8 mouse cellular contexts compared by ENCODE assay signal in the genomic region with DNA sequence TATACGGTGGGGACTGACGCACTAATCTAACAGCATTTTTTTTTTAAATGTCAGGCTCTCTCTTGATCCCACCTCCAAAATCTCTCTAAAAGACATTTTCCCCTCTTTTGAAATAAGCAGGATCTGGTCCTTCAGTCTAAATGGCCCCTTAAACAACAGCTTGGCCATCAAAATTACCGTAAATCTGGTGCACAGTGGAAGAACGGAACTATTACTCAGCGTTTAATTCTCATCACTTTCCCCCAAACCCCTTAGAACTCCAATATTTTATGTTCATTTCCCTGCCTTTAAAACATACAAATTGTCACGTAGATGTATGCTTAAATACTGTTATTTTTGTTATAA. TPM values are rescaled to one million over a fixed set of nuclear protein-coding genes. Genes with fewer than 3 reads are reported as not detected.
A peak's percentile ranks its signal among the peaks of the same experiment; 100 is the strongest.
DNase-seq lines count a peak whose midpoint lies in the region; ATAC-seq and TF ChIP-seq lines count a peak whose summit lies in the region.

No protein-coding gene starts in this region.

- DNase-seq in heart, postnatal 25 days (ENCODE audit: low spot score), result no peak
- no peak for DNase-seq in forebrain, embryonic 14.5 days (ENCODE audit: low spot score)
- DNase-seq in cerebellum, adult 8-10 months, result no peak
- no peak for DNase-seq in Muller cell, postnatal 12 days (ENCODE audit: inconsistent ontology term)
- DNase-seq in spleen, postnatal 4 days (ENCODE audit: low spot score in 2 of 2), result no peak

- intact Hi-C loops in heart, postnatal 25 days (cut with DNase I), result no loop called here

- 30% methylated on average over 6 of the region's 6 CpGs for WGBS in heart, embryonic 11.5 days (ENCODE audit: insufficient replicate concordance)
- WGBS in forebrain, embryonic 14.5 days, result 38% methylated on average over 6 of the region's 6 CpGs
- WGBS in liver, embryonic 15.5 days (ENCODE audit: insufficient replicate concordance), result 26% methylated on average over 6 of the region's 6 CpGs

- peak overlapping the region; percentile 59 for H3K4me3 ChIP-seq in heart, embryonic 11.5 days (ENCODE audit: low read depth, low read length)
- peak overlapping the region; percentile 81 for H3K4me3 ChIP-seq in E14TG2a.4 (replicated peaks; ENCODE audit: low read length)
- H3K4me3 ChIP-seq in forebrain, embryonic 14.5 days (ENCODE audit: low read depth, low read length), result peak overlapping the region; percentile 51
- peak overlapping the region; percentile 72 for H3K4me3 ChIP-seq in liver, embryonic 15.5 days (replicated peaks)

- no peaks in the 10 kb centered on the region for H3K4me1 ChIP-seq in heart, embryonic 11.5 days (ENCODE audit: control insufficient read depth, insufficient read depth, low read length)
- H3K4me1 ChIP-seq in E14TG2a.4 (replicated peaks; ENCODE audit: low read depth, low read length), result peaks cover 7% of the 10 kb centered on the region; the same call in 1 of the 2 replicates
- H3K4me1 ChIP-seq in forebrain, embryonic 14.5 days (ENCODE audit: control insufficient read depth, insufficient read depth, low read length), result no peaks in the 10 kb centered on the region
- H3K4me1 ChIP-seq in liver, embryonic 15.5 days (replicated peaks), result no peaks in the 10 kb centered on the region

- peak overlapping the region; percentile 56; the same call in 1 of the 2 replicates for H3K9ac ChIP-seq in heart, embryonic 11.5 days (ENCODE audit: low read depth, low read length)
- peak overlapping the region; percentile 49; the same call in 1 of the 2 replicates for H3K9ac ChIP-seq in forebrain, embryonic 14.5 days (ENCODE audit: low read length)
- H3K9ac ChIP-seq in liver, embryonic 15.5 days, result peak overlapping the region; percentile 27; the same call in 1 of the 2 replicates

- peak overlapping the region; percentile 54 for H3K4me2 ChIP-seq in heart, embryonic 11.5 days
- H3K4me2 ChIP-seq in forebrain, embryonic 14.5 days (ENCODE audit: low read length), result peak overlapping the region; percentile 39; the same call in 1 of the 2 replicates
- H3K4me2 ChIP-seq in liver, embryonic 15.5 days, result peak overlapping the region; percentile 71

- no peaks in the 10 kb centered on the region for H3K9me3 ChIP-seq in heart, embryonic 11.5 days (replicated peaks; ENCODE audit: control insufficient read depth, low read length)
- H3K9me3 ChIP-seq in E14TG2a.4 (ENCODE audit: low read length), result no peaks in the 10 kb centered on the region
- H3K9me3 ChIP-seq in forebrain, embryonic 14.5 days (replicated peaks; ENCODE audit: control insufficient read depth, low read length), result no peaks in the 10 kb centered on the region
- H3K9me3 ChIP-seq in liver, embryonic 15.5 days (replicated peaks), result no peaks in the 10 kb centered on the region

- no peaks in the 10 kb centered on the region for H3K36me3 ChIP-seq in heart, embryonic 11.5 days (ENCODE audit: control insufficient read depth, insufficient read depth, low read length)
- no peaks in the 10 kb centered on the region for H3K36me3 ChIP-seq in E14TG2a.4 (ENCODE audit: insufficient read depth, low read length)
- no peaks in the 10 kb centered on the region for H3K36me3 ChIP-seq in forebrain, embryonic 14.5 days (ENCODE audit: control insufficient read depth, insufficient read depth, low read length)
- H3K36me3 ChIP-seq in liver, embryonic 15.5 days (replicated peaks), result no peaks in the 10 kb centered on the region

- no peaks in the 10 kb centered on the region; the same call in 1 of the 2 replicates for H3K27me3 ChIP-seq in heart, embryonic 11.5 days (ENCODE audit: control insufficient read depth, insufficient read depth, low read length)
- H3K27me3 ChIP-seq in E14TG2a.4 (ENCODE audit: insufficient read depth, low read length), result no peaks in the 10 kb centered on the region
- H3K27me3 ChIP-seq in forebrain, embryonic 14.5 days (replicated peaks; ENCODE audit: control insufficient read depth, insufficient read depth, low read length), result no peaks in the 10 kb centered on the region
- no peaks in the 10 kb centered on the region for H3K27me3 ChIP-seq in liver, embryonic 15.5 days

- no peak for ATAC-seq in heart, embryonic 11.5 days (replicated peaks; ENCODE audit: insufficient number of reproducible peaks, low FRiP score, low TSS enrichment)
- ATAC-seq in forebrain, embryonic 14.5 days, result peak; percentile 38; the same call in 1 of the 2 replicates
- ATAC-seq in liver, embryonic 15.5 days (ENCODE audit: insufficient read depth), result 0 out of 2 replicates have a peak, but pooled peaks have one; percentile 1

- peak overlapping the region; percentile 59 for H3K27ac ChIP-seq in heart, embryonic 11.5 days (ENCODE audit: low read depth, low read length)
- no peak overlapping the region for H3K27ac ChIP-seq in forebrain, embryonic 14.5 days (ENCODE audit: low read depth, low read length)
- H3K27ac ChIP-seq in liver, embryonic 15.5 days (replicated peaks), result peak overlapping the region; percentile 87

- TF ChIP-seq CTCF in E14TG2a.4 (conservative IDR thresholded peaks at IDR 0.05; ENCODE audit: low read length), result no peak

RNA-seq across cellular contexts. Expression of gene Zmat1, which starts 0.4 kb away (rescaled TPM):
- polyA plus RNA-seq in heart, embryonic 11.5 days (2014; fragmentation: Nextera tagmentation; extraction: Ambion mirVana), result 9.7 and 10.7 TPM in 2 replicates
- 1 to 10 TPM; 3.7 to 6.6 TPM for total RNA-seq in heart, postnatal 25 days (2021)
- polyA plus RNA-seq in forebrain, embryonic 14.5 days (2014; fragmentation: Nextera tagmentation; extraction: Ambion mirVana), result 6.5 and 7.3 TPM in 2 replicates
- polyA plus RNA-seq in liver, embryonic 15.5 days (2015; fragmentation: Nextera tagmentation; extraction: Ambion mirVana), result 1.6 and 1.9 TPM in 2 replicates

RNA-seq across cellular contexts. Expression of gene Nxf2, which starts 44.9 kb away (rescaled TPM):
- polyA plus RNA-seq in heart, embryonic 11.5 days (2014; fragmentation: Nextera tagmentation; extraction: Ambion mirVana), result 0.52 and 1.2 TPM in 2 replicates
- not detected for total RNA-seq in heart, postnatal 25 days (2021)
- 0.15 and 0.42 TPM in 2 replicates for polyA plus RNA-seq in forebrain, embryonic 14.5 days (2014; fragmentation: Nextera tagmentation; extraction: Ambion mirVana)
- 0.13 and 0.14 TPM in 2 replicates for polyA plus RNA-seq in liver, embryonic 15.5 days (2015; fragmentation: Nextera tagmentation; extraction: Ambion mirVana)
